Mouse (Mus musculus): ENCODE measurements around the gene Pip5k1c. TPM values are rescaled to one million over a fixed set of nuclear protein-coding genes. Genes with fewer than 3 reads are reported as not detected.
A peak's percentile ranks its signal among the peaks of the same experiment; 100 is the strongest.

Gene Pip5k1c
- polyA plus RNA-seq, 1 experiment from 2014 or later = 62.9 TPM

DNA sequence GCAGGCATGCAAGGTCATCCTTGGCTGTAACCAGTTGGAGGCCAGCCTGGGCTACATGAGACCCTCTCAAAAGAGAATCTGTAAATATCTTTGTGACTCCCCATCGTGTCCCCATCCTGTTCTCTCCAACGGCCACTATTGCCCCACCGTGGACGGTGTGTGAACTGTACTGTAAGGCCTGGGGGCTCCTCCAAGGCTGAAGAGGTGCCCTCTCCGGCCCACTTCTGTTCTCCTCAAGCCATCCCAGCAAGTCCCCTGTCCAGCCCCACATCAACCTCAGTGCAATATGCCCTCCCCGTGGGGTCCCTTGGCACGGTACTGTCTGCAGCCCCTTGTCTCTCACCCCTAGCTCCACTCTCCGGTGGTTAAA lies 26.6 kb downstream of the Pip5k1c start:
- H3K27me3 ChIP-seq (ENCODE audit: insufficient read depth, low read length) = no peaks in the 10 kb centered on the region
- peak overlapping the region; percentile 91 for H3K4me3 ChIP-seq (ENCODE audit: low read length)
- peak overlapping the region; percentile 74 for H3K9ac ChIP-seq (replicated peaks; ENCODE audit: low read length)
- H3K9me3 ChIP-seq (ENCODE audit: low read length) = no peaks in the 10 kb centered on the region
- WGBS = 24% methylated on average over 8 of the region's 8 CpGs
- H3K4me1 ChIP-seq (ENCODE audit: insufficient read depth, low read length) = peaks cover 44% of the 10 kb centered on the region
- H3K36me3 ChIP-seq (ENCODE audit: insufficient read depth, low read length) = peaks cover 38% of the 10 kb centered on the region
- peak overlapping the region; percentile 95 for H3K27ac ChIP-seq (ENCODE audit: low read length)
- peak overlapping the region; percentile 74 for H3K4me2 ChIP-seq (replicated peaks; ENCODE audit: low read depth, low read length)
- ATAC-seq (ENCODE audit: low FRiP score, low TSS enrichment) = no peak

DNA sequence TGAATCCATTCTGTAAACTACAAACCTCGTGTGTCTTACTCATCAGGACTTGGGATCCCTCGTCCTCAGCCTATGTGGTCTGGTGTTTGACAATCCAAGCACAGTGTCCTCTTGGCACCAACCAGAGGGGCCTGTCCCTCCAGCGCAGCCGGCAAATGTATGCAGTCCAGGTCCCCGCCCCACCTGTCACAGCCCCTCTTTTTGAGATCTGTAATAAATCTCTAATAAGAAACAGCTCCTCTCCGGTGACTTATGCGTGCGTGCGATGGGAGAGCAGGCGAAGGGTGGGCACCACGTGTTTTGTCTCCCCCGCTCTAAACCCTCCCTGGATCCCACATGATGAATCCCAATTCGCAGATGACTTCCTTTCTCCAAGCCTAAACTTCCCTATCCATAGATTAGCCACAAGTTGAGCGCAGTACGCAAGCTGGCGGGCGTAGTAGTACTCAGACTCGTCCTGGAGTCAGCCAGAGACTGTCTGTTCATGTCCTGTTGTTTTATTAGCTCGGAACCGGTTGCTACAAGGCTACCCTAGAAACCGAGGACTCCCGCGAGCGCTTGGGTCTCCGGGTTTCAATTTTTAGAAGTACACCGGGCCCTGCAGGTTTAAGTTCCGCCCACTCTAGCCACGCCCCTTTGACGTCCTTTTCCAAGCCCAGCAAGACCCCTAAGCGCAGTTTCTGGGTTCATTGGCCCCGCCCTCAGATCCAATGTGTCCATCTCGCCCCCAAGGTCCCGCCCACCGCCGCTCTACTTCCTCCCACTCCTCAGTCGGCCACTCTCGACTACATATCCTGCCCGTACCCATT lies 27.2 kb downstream of the Pip5k1c start:
- under 1% methylated on average over 38 of the region's 38 CpGs for WGBS
- no peak; the same call in 1 of the 2 replicates for ATAC-seq (ENCODE audit: low FRiP score, low TSS enrichment)
- H3K4me3 ChIP-seq (ENCODE audit: low read length) = peak overlapping the region; percentile 91
- peaks cover 42% of the 10 kb centered on the region for H3K36me3 ChIP-seq (ENCODE audit: insufficient read depth, low read length)
- peak overlapping the region; percentile 95 for H3K27ac ChIP-seq (ENCODE audit: low read length)
- no peaks in the 10 kb centered on the region for H3K27me3 ChIP-seq (ENCODE audit: insufficient read depth, low read length)
- peak overlapping the region; percentile 74 for H3K9ac ChIP-seq (replicated peaks; ENCODE audit: low read length)
- no peaks in the 10 kb centered on the region for H3K9me3 ChIP-seq (ENCODE audit: low read length)
- H3K4me1 ChIP-seq (ENCODE audit: insufficient read depth, low read length) = peaks cover 44% of the 10 kb centered on the region
- peak overlapping the region; percentile 74 for H3K4me2 ChIP-seq (replicated peaks; ENCODE audit: low read depth, low read length)

DNA sequence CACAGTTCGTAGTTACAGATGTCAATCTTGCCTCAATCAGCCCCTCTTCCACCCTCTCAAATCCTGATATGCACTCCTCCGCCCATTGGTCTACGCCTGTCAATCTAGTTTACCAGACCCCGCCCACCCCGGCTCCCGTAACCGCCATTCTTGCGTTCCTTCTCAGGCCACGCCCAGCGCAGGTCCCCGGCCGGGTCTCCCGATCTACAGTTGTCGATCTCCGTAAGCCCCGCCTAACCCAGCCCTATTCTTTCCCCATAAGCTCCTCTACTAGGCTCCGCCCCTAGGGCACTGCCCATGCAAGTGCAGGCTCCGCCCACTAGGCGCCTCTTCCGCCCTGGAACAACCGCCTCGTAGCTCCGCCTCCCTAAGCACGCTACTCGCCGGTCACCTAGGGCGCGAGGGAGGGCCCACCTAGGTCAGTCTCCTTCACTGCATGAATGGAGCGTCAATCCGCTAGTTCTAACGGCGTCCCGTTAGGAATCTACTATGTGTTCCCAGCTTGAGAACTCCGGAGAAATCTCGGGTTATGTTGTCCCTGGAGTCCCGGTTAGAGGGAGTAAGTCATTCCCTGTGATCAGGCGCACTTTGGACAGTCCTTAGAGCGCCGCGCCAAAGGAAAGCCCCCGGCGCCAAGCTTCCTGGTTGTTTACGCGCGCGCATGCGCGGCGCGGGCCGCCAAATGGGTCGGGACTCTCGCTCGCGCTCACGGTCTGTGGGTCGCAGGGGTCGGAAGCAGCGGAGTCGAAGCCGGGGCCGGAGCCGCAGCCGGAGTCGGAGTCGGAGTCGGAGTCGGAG lies 28.0 kb downstream of the Pip5k1c start, which contains the start of gene Cactin:
Cactin (plus strand) TSS at position 554 of the 798 bp plus-strand sequence.
- peaks cover 42% of the 10 kb centered on the region for H3K36me3 ChIP-seq (ENCODE audit: insufficient read depth, low read length)
- under 1% methylated on average over 68 of the region's 68 CpGs for WGBS

DNA sequence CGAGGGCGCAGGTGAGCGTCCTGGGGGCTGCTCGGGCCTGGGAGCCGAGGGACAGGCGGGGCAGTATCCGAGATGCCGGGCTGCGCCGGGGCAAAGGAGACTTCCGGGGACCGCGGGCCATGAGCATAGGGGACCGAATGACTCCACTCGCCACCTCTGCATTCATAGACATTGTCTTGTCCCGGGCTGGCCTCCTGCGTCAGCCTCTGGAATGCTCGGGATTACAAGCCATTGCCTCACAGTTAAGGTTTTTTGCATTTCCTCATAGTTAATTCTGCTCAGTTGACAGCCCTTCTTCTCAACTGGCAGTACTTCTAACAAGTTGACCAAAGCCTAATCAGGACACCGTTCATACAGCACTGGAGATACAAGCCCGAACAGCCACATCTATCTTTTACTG lies 28.7 kb downstream of the Pip5k1c start:
- peaks cover 35% of the 10 kb centered on the region for H3K4me1 ChIP-seq (ENCODE audit: insufficient read depth, low read length)
- H3K9ac ChIP-seq (replicated peaks; ENCODE audit: low read length) = peak overlapping the region; percentile 87
- no peak for ATAC-seq (ENCODE audit: low FRiP score, low TSS enrichment)
- peaks cover 47% of the 10 kb centered on the region for H3K36me3 ChIP-seq (ENCODE audit: insufficient read depth, low read length)
- H3K27me3 ChIP-seq (ENCODE audit: insufficient read depth, low read length) = no peaks in the 10 kb centered on the region
- peak overlapping the region; percentile 74 for H3K4me2 ChIP-seq (replicated peaks; ENCODE audit: low read depth, low read length)
- H3K4me3 ChIP-seq (ENCODE audit: low read length) = peak overlapping the region; percentile 91
- H3K9me3 ChIP-seq (ENCODE audit: low read length) = no peaks in the 10 kb centered on the region
- peak overlapping the region; percentile 95 for H3K27ac ChIP-seq (ENCODE audit: low read length)
- WGBS = 3% methylated on average over 20 of the region's 20 CpGs

More for the DNA sequence above, 28.0 kb downstream of the Pip5k1c start, which contains the start of gene Cactin:
- Histone ChIP-seq H3K4me2 (replicated peaks; ENCODE audit: low read depth, low read length) (peak within 1 kb of the TSS; percentile 74), H3K27me3 (ENCODE audit: insufficient read depth, low read length) (no peaks in the 10 kb centered on the region), H3K4me1 (ENCODE audit: insufficient read depth, low read length) (peaks cover 42% of the 10 kb centered on the region), H3K9ac (replicated peaks; ENCODE audit: low read length) (peak within 1 kb of the TSS; percentile 87), H3K9me3 (ENCODE audit: low read length) (no peaks in the 10 kb centered on the region), H3K27ac (ENCODE audit: low read length) (peak within 1 kb of the TSS; percentile 95), H3K4me3 (ENCODE audit: low read length) (peak within 1 kb of the TSS; percentile 91)
- peak; percentile 91 for ATAC-seq (ENCODE audit: low FRiP score, low TSS enrichment)

DNA sequence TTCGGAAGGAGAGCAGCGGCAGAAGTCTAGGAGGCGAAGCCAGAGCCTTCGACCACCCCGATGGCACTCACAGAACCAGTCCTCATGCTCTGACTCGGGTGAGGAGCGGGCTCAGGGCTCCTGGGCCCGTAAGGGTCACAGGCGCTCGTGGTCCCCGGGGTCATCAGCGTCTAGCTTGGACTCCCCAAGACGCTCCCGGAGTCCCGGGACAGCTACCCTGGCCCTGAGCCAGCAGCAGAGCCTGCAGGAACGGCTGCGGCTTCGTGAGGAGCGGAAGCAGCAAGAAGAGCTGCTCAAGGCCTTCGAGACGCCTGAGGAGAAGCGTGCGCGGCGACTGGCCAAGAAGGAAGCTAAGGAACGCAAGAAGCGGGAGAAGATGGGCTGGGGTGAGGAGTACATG lies 29.7 kb downstream of the Pip5k1c start:
- peaks cover 55% of the 10 kb centered on the region for H3K36me3 ChIP-seq (ENCODE audit: insufficient read depth, low read length)
- H3K4me2 ChIP-seq (replicated peaks; ENCODE audit: low read depth, low read length) = peak overlapping the region; percentile 74; the same call in 1 of the 2 replicates
- 93% methylated on average over 27 of the region's 27 CpGs for WGBS
- H3K27ac ChIP-seq (ENCODE audit: low read length) = no peak overlapping the region
- peak overlapping the region; percentile 91 for H3K4me3 ChIP-seq (ENCODE audit: low read length)
- no peak overlapping the region for H3K9ac ChIP-seq (replicated peaks; ENCODE audit: low read length)
- ATAC-seq (ENCODE audit: low FRiP score, low TSS enrichment) = no peak
- peaks cover 25% of the 10 kb centered on the region for H3K4me1 ChIP-seq (ENCODE audit: insufficient read depth, low read length)
- H3K27me3 ChIP-seq (ENCODE audit: insufficient read depth, low read length) = no peaks in the 10 kb centered on the region
- no peaks in the 10 kb centered on the region for H3K9me3 ChIP-seq (ENCODE audit: low read length)

DNA sequence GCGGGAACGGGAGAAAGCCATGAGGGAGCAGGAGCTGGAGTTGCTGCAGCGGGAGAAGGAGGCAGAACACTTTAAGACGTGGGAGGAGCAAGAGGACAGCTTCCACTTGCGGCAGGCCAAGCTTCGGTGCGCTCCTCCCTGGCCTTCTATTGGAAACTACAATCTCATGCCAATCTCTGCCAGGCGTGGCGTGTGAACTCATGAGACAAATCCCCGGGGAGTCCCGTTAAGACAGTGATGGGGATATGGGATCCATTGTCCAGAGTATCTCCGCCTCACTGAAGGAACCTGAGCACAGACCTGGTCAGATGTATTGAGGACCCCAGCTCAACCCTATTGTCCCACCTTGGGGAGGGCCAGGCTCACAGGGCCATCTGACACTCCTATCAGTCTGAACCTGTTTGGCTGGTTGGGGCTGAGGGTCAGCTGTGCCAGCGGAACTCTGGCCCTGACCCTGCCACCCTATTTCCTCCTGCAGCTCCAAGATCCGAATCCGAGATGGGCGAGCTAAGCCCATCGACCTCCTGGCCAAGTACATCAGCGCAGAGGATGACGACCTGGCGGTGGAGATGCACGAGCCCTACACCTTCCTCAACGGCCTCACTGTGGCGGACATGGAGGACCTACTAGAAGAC lies 30.5 kb downstream of the Pip5k1c start:
- no peaks in the 10 kb centered on the region for H3K9me3 ChIP-seq (ENCODE audit: low read length)
- no peak for ATAC-seq (ENCODE audit: low FRiP score, low TSS enrichment)
- no peak overlapping the region for H3K27ac ChIP-seq (ENCODE audit: low read length)
- 91% methylated on average over 23 of the region's 23 CpGs for WGBS
- H3K27me3 ChIP-seq (ENCODE audit: insufficient read depth, low read length) = no peaks in the 10 kb centered on the region
- peaks cover 52% of the 10 kb centered on the region for H3K36me3 ChIP-seq (ENCODE audit: insufficient read depth, low read length)
- H3K9ac ChIP-seq (replicated peaks; ENCODE audit: low read length) = no peak overlapping the region
- H3K4me3 ChIP-seq (ENCODE audit: low read length) = no peak overlapping the region
- no peak overlapping the region for H3K4me2 ChIP-seq (replicated peaks; ENCODE audit: low read depth, low read length)
- H3K4me1 ChIP-seq (ENCODE audit: insufficient read depth, low read length) = peaks cover 28% of the 10 kb centered on the region

DNA sequence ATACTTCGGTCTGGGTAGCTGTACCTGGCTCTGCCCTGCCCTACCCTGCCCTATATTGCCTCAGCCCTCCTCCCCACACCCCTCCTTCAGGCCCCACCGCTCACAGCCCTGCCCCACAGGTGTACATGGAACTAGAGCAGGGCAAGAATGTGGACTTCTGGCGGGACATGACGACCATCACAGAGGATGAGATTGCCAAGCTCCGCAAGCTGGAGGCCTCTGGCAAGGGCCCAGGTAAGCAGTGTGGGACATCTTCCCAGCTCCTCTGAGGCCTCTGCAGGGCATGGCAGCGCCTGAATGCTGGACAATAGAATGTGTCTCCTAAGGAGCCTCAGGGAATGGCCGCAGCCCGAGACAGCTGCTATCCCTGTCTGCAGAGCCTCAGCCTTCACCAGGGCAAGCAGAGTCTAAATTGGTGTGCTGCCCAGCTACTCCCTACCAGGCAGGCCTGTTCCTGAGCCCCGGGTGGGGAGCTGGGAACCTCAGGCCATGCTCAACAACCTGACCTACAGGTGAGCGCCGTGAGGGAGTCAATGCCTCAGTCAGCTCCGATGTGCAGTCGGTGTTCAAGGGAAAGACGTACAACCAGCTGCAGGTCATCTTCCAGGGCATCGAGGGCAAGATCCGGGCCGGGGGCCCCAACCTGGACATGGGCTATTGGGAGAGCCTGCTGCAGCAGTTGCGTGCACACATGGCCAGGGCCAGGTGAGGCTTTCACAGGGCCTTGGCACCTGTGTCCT lies 31.2 kb downstream of the Pip5k1c start:
- H3K4me1 ChIP-seq (ENCODE audit: insufficient read depth, low read length) = peaks cover 32% of the 10 kb centered on the region
- H3K9me3 ChIP-seq (ENCODE audit: low read length) = no peaks in the 10 kb centered on the region
- H3K27ac ChIP-seq (ENCODE audit: low read length) = no peak overlapping the region
- no peaks in the 10 kb centered on the region for H3K27me3 ChIP-seq (ENCODE audit: insufficient read depth, low read length)
- peaks cover 51% of the 10 kb centered on the region for H3K36me3 ChIP-seq (ENCODE audit: insufficient read depth, low read length)
- no peak overlapping the region for H3K4me3 ChIP-seq (ENCODE audit: low read length)
- no peak for ATAC-seq (ENCODE audit: low FRiP score, low TSS enrichment)
- no peak overlapping the region for H3K9ac ChIP-seq (replicated peaks; ENCODE audit: low read length)
- 94% methylated on average over 18 of the region's 18 CpGs for WGBS
- no peak overlapping the region for H3K4me2 ChIP-seq (replicated peaks; ENCODE audit: low read depth, low read length)

DNA sequence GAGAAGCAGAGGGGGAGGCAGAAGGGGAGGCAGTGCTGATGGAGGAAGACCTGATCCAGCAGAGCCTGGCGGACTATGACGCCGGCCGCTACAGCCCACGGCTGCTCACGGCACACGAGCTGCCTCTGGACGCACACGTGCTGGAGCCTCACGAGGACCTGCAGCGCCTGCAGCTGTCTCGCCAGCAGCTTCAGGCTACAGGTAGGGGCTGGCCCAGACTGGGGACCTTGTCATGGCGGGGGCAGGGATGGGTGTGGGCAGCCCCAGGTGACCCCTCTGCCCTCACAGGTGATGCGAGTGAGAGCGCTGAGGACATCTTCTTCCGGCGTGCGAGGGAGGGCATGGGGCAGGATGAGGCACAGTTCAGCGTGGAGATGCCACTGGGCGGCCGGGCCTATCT lies 32.4 kb downstream of the Pip5k1c start:
- 89% methylated on average over 21 of the region's 21 CpGs for WGBS
- ATAC-seq (ENCODE audit: low FRiP score, low TSS enrichment) = no peak
- peaks cover 36% of the 10 kb centered on the region for H3K4me1 ChIP-seq (ENCODE audit: insufficient read depth, low read length)
- H3K4me3 ChIP-seq (ENCODE audit: low read length) = no peak overlapping the region
- no peaks in the 10 kb centered on the region for H3K9me3 ChIP-seq (ENCODE audit: low read length)
- no peak overlapping the region for H3K9ac ChIP-seq (replicated peaks; ENCODE audit: low read length)
- no peaks in the 10 kb centered on the region for H3K27me3 ChIP-seq (ENCODE audit: insufficient read depth, low read length)
- peaks cover 51% of the 10 kb centered on the region for H3K36me3 ChIP-seq (ENCODE audit: insufficient read depth, low read length)
- no peak overlapping the region for H3K27ac ChIP-seq (ENCODE audit: low read length)
- no peak overlapping the region for H3K4me2 ChIP-seq (replicated peaks; ENCODE audit: low read depth, low read length)

DNA sequence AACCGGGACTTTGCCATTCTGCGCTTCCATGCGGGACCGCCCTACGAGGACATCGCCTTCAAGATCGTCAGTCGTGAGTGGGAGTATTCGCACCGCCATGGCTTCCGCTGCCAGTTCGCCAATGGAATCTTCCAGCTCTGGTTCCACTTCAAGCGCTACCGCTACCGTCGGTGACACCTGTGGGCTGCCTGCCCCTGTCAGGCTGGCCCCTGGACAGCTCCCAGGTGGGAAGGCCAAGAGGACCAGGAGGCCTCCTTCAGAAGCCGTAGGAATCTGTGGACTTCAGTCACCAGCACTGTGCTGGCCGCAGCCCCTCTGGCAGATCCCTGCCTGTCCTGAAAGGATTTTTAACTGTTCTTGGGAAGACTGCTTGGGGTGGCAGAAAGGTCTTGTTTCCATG lies 33.0 kb downstream of the Pip5k1c start:
- no peak overlapping the region for H3K9ac ChIP-seq (replicated peaks; ENCODE audit: low read length)
- no peak overlapping the region for H3K4me2 ChIP-seq (replicated peaks; ENCODE audit: low read depth, low read length)
- no peak for ATAC-seq (ENCODE audit: low FRiP score, low TSS enrichment)
- H3K4me1 ChIP-seq (ENCODE audit: insufficient read depth, low read length) = peaks cover 37% of the 10 kb centered on the region
- H3K36me3 ChIP-seq (ENCODE audit: insufficient read depth, low read length) = peaks cover 51% of the 10 kb centered on the region
- no peaks in the 10 kb centered on the region for H3K27me3 ChIP-seq (ENCODE audit: insufficient read depth, low read length)
- no peaks in the 10 kb centered on the region for H3K9me3 ChIP-seq (ENCODE audit: low read length)
- no peak overlapping the region for H3K4me3 ChIP-seq (ENCODE audit: low read length)
- H3K27ac ChIP-seq (ENCODE audit: low read length) = peak overlapping the region; percentile 76; the same call in 1 of the 2 replicates
- WGBS = 89% methylated on average over 18 of the region's 18 CpGs

Measured in kidney, embryonic 16.5 days (tissue).